Mouse (Mus musculus) central nervous system, embryonic 18 days (tissue): ENCODE data around the gene Cyp3a41b. TPM values are rescaled to one million over a fixed set of nuclear protein-coding genes. Genes with fewer than 3 reads are reported as not detected.

Experiments used
- polyA plus RNA-seq: library from polyadenylated mRNA; depleted of rRNA; stranded (reverse); fragments of >200 nt; gene quantifications from 2 replicates; pipeline ENCODE4 v1.2.3, GENCODE M21; 2012; rRNA removed

The Cyp3a41b gene
- polyA plus RNA-seq = not detected in 2 replicates

DNA sequence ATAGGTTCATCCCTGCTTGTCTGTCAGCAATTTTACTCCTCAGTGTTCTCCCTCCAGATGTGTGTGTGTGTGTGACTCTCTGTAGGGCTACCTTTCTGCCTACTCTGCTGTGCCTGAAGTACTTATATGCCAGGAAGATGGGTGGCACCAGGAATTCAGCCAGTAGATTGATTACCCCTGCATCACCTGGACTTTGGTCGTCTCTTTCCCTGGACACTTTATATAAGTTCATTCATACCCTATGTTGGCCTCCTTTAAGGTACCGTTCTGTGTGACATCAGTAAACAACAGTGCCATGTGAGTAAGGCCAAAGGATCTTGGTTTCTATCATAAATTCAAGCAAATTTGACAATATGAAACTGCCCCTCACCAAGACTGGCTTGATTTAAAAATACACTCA is at the start of gene Cyp3a41b:
TSS of gene Cyp3a41b (minus strand) at position 101 of the 400 bp plus-strand sequence.

Other genes with a start within 250 kb of the Cyp3a41b start
- gene Cyp3a57, start 239.5 kb downstream of the Cyp3a41b start, polyA plus RNA-seq = 0.03 and 0.04 TPM in 2 replicates
- gene Cyp3a16, start 115.0 kb downstream of the Cyp3a41b start, polyA plus RNA-seq = not detected in 2 replicates
- not detected in 2 replicates for gene Cyp3a41a, start 135.4 kb upstream of the Cyp3a41b start, polyA plus RNA-seq
- gene Cyp3a44, start 221.1 kb upstream of the Cyp3a41b start, polyA plus RNA-seq = not detected in 2 replicates